Mouse (Mus musculus) spleen, adult 2 months (tissue): ENCODE measurements around the gene Omd. TPM values are rescaled to one million over a fixed set of nuclear protein-coding genes. Genes with fewer than 3 reads are reported as not detected.

Experiments used
- DNase-seq, 2 experiments: peaks; one replicate each; pipeline versions ENCODE4 v3.0.0 to v3.0.0-alpha.2; 2012 to 2021; ENCODE audit warnings: low spot score in 2 of 2, low read depth in 1 of 2
- H3K27ac ChIP-seq: fragments of 200-500 bp; 2 replicates; pipeline ENCODE4 v1.5.1; 2012; ENCODE audit warnings: low read length, inconsistent platforms; ENCODE audit not compliant: insufficient read depth
- H3K27me3 ChIP-seq: fragments of 200-500 bp; 2 replicates; pipeline ENCODE4 v1.6.1; 2012; ENCODE audit warnings: mild to moderate bottlenecking, moderate library complexity, low read length, inconsistent platforms; ENCODE audit not compliant: control insufficient read depth, insufficient read depth
- H3K36me3 ChIP-seq: fragments of 200-500 bp; 2 replicates; pipeline ENCODE4 v1.6.1; 2012; ENCODE audit warnings: mild to moderate bottlenecking, low read length, inconsistent platforms; ENCODE audit not compliant: control insufficient read depth, insufficient read depth
- H3K4me1 ChIP-seq: fragments of 200-500 bp; 2 replicates; pipeline ENCODE4 v1.6.1; 2011; ENCODE audit warnings: inconsistent platforms; ENCODE audit not compliant: control insufficient read depth, insufficient read depth, insufficient read length
- H3K4me3 ChIP-seq: fragments of 200-500 bp; 2 replicates; pipeline ENCODE4 v1.5.1; 2011; ENCODE audit warnings: mild to moderate bottlenecking, inconsistent platforms; ENCODE audit not compliant: insufficient read depth, insufficient read length; ENCODE audit errors: extremely low read depth
- CTCF ChIP-seq: fragments of 200-500 bp; IDR thresholded peaks from 2 replicates; pipeline ENCODE4 v1.5.1; 2011; ENCODE audit warnings: mild to moderate bottlenecking, inconsistent platforms; ENCODE audit not compliant: insufficient read depth, insufficient read length, insufficient replicate concordance; ENCODE audit errors: extremely low read depth
- POLR2A ChIP-seq: fragments of 200-500 bp; IDR thresholded peaks from 2 replicates; pipeline ENCODE4 v1.6.1; 2011; ENCODE audit warnings: low read depth, low read length, inconsistent platforms
- WGBS: fragments of 180-500 bp; shearing (Covaris S2); methylation state at CpG from one replicate; pipeline ENCODE4 v1.1.7; 2018; 5-methylcytosine and 5-hydroxymethylcytosine counted together
- polyA plus RNA-seq: library from polyadenylated mRNA; depleted of rRNA; stranded (reverse); fragments of >200 nt; gene quantifications from 2 replicates; pipeline ENCODE4 v1.2.3, GENCODE M21; 2012

Omd gene
- polyA plus RNA-seq, 1 experiment = 0.06 TPM

GRCm38 (mm10) chr13:49549616-49550015 lies 32.6 kb upstream of the Omd start:
- no peak for DNase-seq
- Histone ChIP-seq H3K27me3 (no peaks in the 10 kb centered on the region), H3K4me1 (no peaks in the 10 kb centered on the region), H3K27ac (no peak overlapping the region), H3K4me3 (no peak overlapping the region), H3K36me3 (no peaks in the 10 kb centered on the region)
- WGBS = 98% methylated on average over 3 of the region's 3 CpGs
- TF ChIP-seq CTCF (no peak), POLR2A (no peak)

GRCm38 (mm10) chr13:49554519-49554918 lies 27.7 kb upstream of the Omd start:
- Histone ChIP-seq H3K4me3 (no peak overlapping the region), H3K27me3 (no peaks in the 10 kb centered on the region), H3K36me3 (no peaks in the 10 kb centered on the region), H3K27ac (no peak overlapping the region), H3K4me1 (no peaks in the 10 kb centered on the region)
- DNase-seq = no peak
- TF ChIP-seq CTCF (no peak), POLR2A (no peak)
- 98% methylated on average over 5 of the region's 5 CpGs for WGBS

DNA sequence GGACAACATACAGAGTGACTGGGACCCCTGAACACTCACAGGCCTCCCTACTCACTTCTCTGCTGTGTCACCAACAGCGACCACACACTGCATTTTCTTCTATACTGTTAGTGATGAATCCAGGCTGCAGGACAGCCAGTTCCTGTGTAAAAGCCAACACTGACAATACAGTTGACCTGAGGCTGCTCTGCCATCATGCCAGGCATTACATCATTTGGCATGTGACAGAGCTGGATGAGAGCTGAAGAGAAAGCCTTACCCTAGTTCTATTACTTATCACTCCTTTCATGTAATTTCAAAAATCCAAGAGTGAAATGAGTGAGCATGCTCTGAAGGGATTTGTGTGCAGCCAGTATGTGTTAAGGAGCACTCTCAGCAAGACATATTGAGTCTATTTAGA lies 26.1 kb upstream of the Omd start:
- Histone ChIP-seq H3K27ac (no peak overlapping the region), H3K27me3 (no peaks in the 10 kb centered on the region), H3K4me1 (no peaks in the 10 kb centered on the region), H3K36me3 (no peaks in the 10 kb centered on the region), H3K4me3 (no peak overlapping the region)
- TF ChIP-seq CTCF (no peak), POLR2A (no peak)
- no peak for DNase-seq
- WGBS = 86% methylated on average over 1 of the region's 1 CpGs

DNA sequence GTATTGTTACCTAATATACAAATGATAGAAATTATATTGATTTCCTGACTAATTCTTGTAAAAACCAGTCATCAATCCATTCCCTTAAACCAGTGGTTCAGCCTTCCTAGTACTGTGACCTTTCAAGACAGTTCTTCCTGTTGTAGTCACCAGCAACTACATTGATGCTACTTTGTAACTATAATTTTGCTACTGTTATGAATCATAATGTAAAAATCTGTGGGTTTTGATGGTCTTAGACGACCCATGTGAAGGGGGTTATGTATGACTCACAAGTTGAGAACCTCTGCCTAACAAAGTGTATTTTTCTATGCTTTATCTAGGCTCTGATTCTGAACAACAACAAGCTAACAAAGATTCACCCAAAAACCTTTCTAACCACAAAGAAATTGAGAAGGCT lies 25.3 kb upstream of the Omd start:
- Histone ChIP-seq H3K27ac (no peak overlapping the region), H3K36me3 (no peaks in the 10 kb centered on the region), H3K4me3 (no peak overlapping the region), H3K27me3 (no peaks in the 10 kb centered on the region), H3K4me1 (no peaks in the 10 kb centered on the region)
- TF ChIP-seq POLR2A (no peak), CTCF (no peak)
- WGBS = 65% methylated on average over 1 of the region's 1 CpGs
- DNase-seq = no peak

GRCm38 (mm10) chr13:49559185-49559584 lies 23.1 kb upstream of the Omd start:
- H3K27ac ChIP-seq = no peak overlapping the region
- no peak overlapping the region for H3K4me3 ChIP-seq
- no peak for DNase-seq
- no peaks in the 10 kb centered on the region for H3K36me3 ChIP-seq
- no peaks in the 10 kb centered on the region for H3K27me3 ChIP-seq
- TF ChIP-seq POLR2A (no peak), CTCF (no peak)
- H3K4me1 ChIP-seq = no peaks in the 10 kb centered on the region
- WGBS = 56% methylated on average over 2 of the region's 2 CpGs

GRCm38 (mm10) chr13:49560886-49561285 lies 21.4 kb upstream of the Omd start:
- Histone ChIP-seq H3K4me3 (no peak overlapping the region), H3K36me3 (no peaks in the 10 kb centered on the region), H3K27me3 (no peaks in the 10 kb centered on the region), H3K27ac (no peak overlapping the region), H3K4me1 (no peaks in the 10 kb centered on the region)
- no peak for DNase-seq
- TF ChIP-seq POLR2A = no peak
- TF ChIP-seq CTCF = no peak
- 32% methylated on average over 2 of the region's 2 CpGs for WGBS

- Histone ChIP-seq H3K27ac (no peak overlapping the region), H3K4me1 (no peaks in the 10 kb centered on the region), H3K36me3 (no peaks in the 10 kb centered on the region), H3K4me3 (no peak overlapping the region), H3K27me3 (no peaks in the 10 kb centered on the region)
- no peak for TF ChIP-seq POLR2A
- no peak for TF ChIP-seq CTCF
- WGBS = 88% methylated on average over 1 of the region's 1 CpGs
- no peak for DNase-seq
These were observed 17.9 kb upstream of the Omd start for GRCm38 (mm10) chr13:49564347-49564746.

DNA sequence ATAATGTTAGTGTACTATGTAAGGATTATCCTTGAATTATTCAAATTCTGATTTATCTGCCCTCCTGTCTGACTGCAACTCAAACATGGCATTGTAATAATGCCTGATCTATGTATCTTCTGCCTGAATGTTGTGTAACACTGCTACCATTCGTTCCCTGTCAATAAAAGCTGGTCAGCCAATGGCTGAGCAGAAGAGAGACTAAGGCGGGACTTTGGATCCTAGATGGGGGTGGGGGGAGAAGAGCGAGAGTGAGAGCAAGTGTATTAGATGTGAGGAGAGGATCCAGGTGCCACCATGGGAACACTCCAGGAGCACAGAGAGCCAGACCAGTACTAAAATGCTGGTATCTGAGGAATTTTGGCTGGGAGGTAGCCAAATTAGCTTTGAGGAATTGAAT lies 11.9 kb upstream of the Omd start:
- Histone ChIP-seq H3K27me3 (no peaks in the 10 kb centered on the region), H3K4me1 (no peaks in the 10 kb centered on the region), H3K27ac (no peak overlapping the region), H3K36me3 (no peaks in the 10 kb centered on the region), H3K4me3 (no peak overlapping the region)
- TF ChIP-seq CTCF (no peak), POLR2A (no peak)
- DNase-seq = no peak
- 94% methylated on average over 3 of the region's 3 CpGs for WGBS
